Comparison of ENCODE assay signal across 8 mouse cellular contexts in the genomic region with DNA sequence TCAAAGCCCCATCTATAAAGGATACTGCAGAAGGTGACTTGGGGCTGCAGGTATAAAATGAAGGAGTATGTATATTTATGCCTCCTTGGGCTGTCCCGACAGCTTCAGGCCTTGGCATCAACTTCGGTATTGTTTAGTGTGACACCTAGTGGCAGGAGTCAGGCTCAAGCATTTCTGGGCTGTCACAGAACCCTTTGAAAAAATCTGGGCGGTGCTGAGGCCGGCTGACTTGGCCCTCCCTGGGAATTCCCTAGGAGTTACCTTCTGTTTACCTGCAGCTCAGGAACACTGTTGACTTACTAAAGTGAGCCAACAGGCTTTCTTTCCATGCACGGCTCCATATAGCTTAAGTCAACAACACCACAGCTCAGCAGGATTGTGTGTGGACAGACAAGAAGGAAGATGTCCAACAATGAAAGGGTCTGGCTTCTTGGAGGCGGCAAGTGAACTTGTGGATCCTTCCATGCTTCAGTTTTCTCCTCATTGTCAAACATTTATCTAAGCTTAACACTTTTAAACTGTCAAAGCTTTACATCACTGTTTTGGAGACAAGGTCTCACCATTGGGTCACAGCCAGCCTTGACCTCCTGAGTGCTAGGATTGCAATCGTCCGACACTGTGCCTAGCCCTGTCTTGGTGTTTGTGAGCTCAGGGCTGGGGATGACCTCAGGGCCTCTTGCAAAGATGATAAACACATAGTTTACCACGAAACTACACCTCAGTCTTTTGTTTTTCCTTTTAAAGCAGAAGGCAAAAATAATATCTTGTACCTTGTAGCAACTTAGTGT. TPM values are rescaled to one million over a fixed set of nuclear protein-coding genes. Genes with fewer than 3 reads are reported as not detected.
DNase-seq lines count a peak whose midpoint lies in the region; ATAC-seq and TF ChIP-seq lines count a peak whose summit lies in the region.

No protein-coding gene starts in this region.

- ATAC-seq in kidney, embryonic 16.5 days (ENCODE audit: low FRiP score, low TSS enrichment) = no peak
- no peak for ATAC-seq in midbrain, postnatal 0 days (ENCODE audit: low FRiP score)

- peak; percentile 75 for DNase-seq in kidney, adult 18-20 months
- DNase-seq in ES-E14 (ENCODE audit: low read depth, low spot score) = no peak
- peak; percentile 66 for DNase-seq in c-Kit-positive CD71-positive TER-119-positive erythroid progenitor cells, embryonic 14.5 days (ENCODE audit: low spot score)
- DNase-seq in gastrocnemius, adult 2 months = peak; percentile 70
- peak; percentile 58 to 69 for DNase-seq in layer of hippocampus, postnatal 10 days (ENCODE audit: low spot score in 2 of 2)
- peak; percentile 87 for DNase-seq in midbrain, postnatal 0 days (ENCODE audit: low spot score)
- DNase-seq in thymus, adult 2 months = peak; percentile 76

- no peak overlapping the region for H3K4me3 ChIP-seq in kidney, embryonic 16.5 days (ENCODE audit: low read length)
- 0 out of 4 replicates have a peak overlapping the region, but pooled peaks of 1 of the 2 experiments have one; percentile 25 for H3K4me3 ChIP-seq in ES-E14 (ENCODE audit: insufficient read depth in 1 of 2, low read depth in 1 of 2, low read length in 2 of 2, poor library complexity in 1 of 2, severe bottlenecking in 1 of 2)
- H3K4me3 ChIP-seq in gastrocnemius, adult 2 months = no peak overlapping the region
- H3K4me3 ChIP-seq in midbrain, postnatal 0 days (ENCODE audit: low read depth, low read length) = no peak overlapping the region
- no peak overlapping the region for H3K4me3 ChIP-seq in thymus, adult 2 months (ENCODE audit: control insufficient read depth, insufficient read depth, low read length)

- H3K4me2 ChIP-seq in kidney, embryonic 16.5 days (replicated peaks; ENCODE audit: low read depth, low read length) = no peak overlapping the region
- no peak overlapping the region for H3K4me2 ChIP-seq in midbrain, postnatal 0 days (ENCODE audit: low read depth, low read length, poor library complexity, severe bottlenecking)

- H3K36me3 ChIP-seq in kidney, embryonic 16.5 days (ENCODE audit: insufficient read depth, low read length) = peaks cover 7% of the 10 kb centered on the region
- peaks cover 7% of the 10 kb centered on the region for H3K36me3 ChIP-seq in ES-E14 (ENCODE audit: control insufficient read depth, insufficient read depth, low read length, poor library complexity, severe bottlenecking)
- peaks cover 3% of the 10 kb centered on the region for H3K36me3 ChIP-seq in midbrain, postnatal 0 days (ENCODE audit: insufficient read depth, low read length)
- H3K36me3 ChIP-seq in thymus, adult 2 months (ENCODE audit: control insufficient read depth, insufficient read depth, low read length) = peaks cover 10% of the 10 kb centered on the region

- no peak overlapping the region for H3K9ac ChIP-seq in kidney, embryonic 16.5 days (replicated peaks; ENCODE audit: low read length)
- no peak overlapping the region for H3K9ac ChIP-seq in ES-E14 (ENCODE audit: insufficient read depth, low read depth, low read length, poor library complexity, severe bottlenecking)
- no peak overlapping the region for H3K9ac ChIP-seq in midbrain, postnatal 0 days (replicated peaks; ENCODE audit: low read length, poor library complexity, severe bottlenecking)

- peak; percentile 83 for TF ChIP-seq CTCF in gastrocnemius, adult 2 months (IDR thresholded peaks at IDR 0.05)
- peak; percentile 82 for TF ChIP-seq CTCF in midbrain, postnatal 0 days (IDR thresholded peaks at IDR 0.05)
- peak; percentile 26; the same call in 1 of the 2 replicates for TF ChIP-seq CTCF in thymus, adult 2 months (IDR thresholded peaks at IDR 0.05; ENCODE audit: borderline replicate concordance, control insufficient read depth, extremely low read depth, insufficient read depth, low read length, poor library complexity)

- intact Hi-C loops in gastrocnemius, adult 2 months (cut with DNase I) = loop anchor here (5.0 kb wide), 1 partner anchor 118 kb away; no protein-coding TSS in a partner anchor

- H3K4me1 ChIP-seq in kidney, embryonic 16.5 days (ENCODE audit: insufficient read depth, low read length) = peaks cover 22% of the 10 kb centered on the region
- peaks cover 9 to 32% of the 10 kb centered on the region in 2 experiments for H3K4me1 ChIP-seq in ES-E14 (ENCODE audit: control insufficient read depth in 2 of 2, insufficient read depth in 2 of 2, low read length in 2 of 2, poor library complexity in 1 of 2)
- H3K4me1 ChIP-seq in midbrain, postnatal 0 days (ENCODE audit: insufficient read depth, low read length) = peaks cover 4% of the 10 kb centered on the region; the same call in 1 of the 2 replicates
- peaks cover 56% of the 10 kb centered on the region for H3K4me1 ChIP-seq in thymus, adult 2 months (replicated peaks; ENCODE audit: control insufficient read depth, insufficient read depth, low read length)

- no peak overlapping the region for H3K27ac ChIP-seq in kidney, embryonic 16.5 days (ENCODE audit: low read length)
- peak overlapping the region; percentile 74; the same call in 1 of the 2 replicates for H3K27ac ChIP-seq in ES-E14 (ENCODE audit: insufficient read depth, low read depth, low read length, poor library complexity, severe bottlenecking)
- no peak overlapping the region for H3K27ac ChIP-seq in gastrocnemius, adult 2 months
- no peak overlapping the region for H3K27ac ChIP-seq in midbrain, postnatal 0 days (ENCODE audit: low read depth, low read length)
- peak overlapping the region; percentile 80 for H3K27ac ChIP-seq in thymus, adult 2 months (ENCODE audit: control insufficient read depth, insufficient read depth, low read length)

- in situ Hi-C loops in ES-E14 (cut with MboI; ENCODE audit: low sequenced_read_pairs in 2 of 2, unreplicated experiment in 2 of 2) = loop anchor here in 1 of 2 experiments (5.0 kb wide), 1 partner anchor 178 kb away; no protein-coding TSS in a partner anchor

- no peak for TF ChIP-seq POLR2A in thymus, adult 2 months (IDR thresholded peaks at IDR 0.05; ENCODE audit: control insufficient read depth, extremely low read depth, insufficient read depth, low read length, poor library complexity)

- WGBS in kidney, embryonic 16.5 days = 33% methylated on average over 9 of the region's 9 CpGs
- WGBS in midbrain, postnatal 0 days = 37% methylated on average over 9 of the region's 9 CpGs
- 41% methylated on average over 9 of the region's 9 CpGs for WGBS in thymus, adult 2 months

- no peaks in the 10 kb centered on the region for H3K27me3 ChIP-seq in kidney, embryonic 16.5 days (ENCODE audit: insufficient read depth, low read length)
- H3K27me3 ChIP-seq in midbrain, postnatal 0 days (ENCODE audit: insufficient read depth, low read length) = no peaks in the 10 kb centered on the region
- H3K27me3 ChIP-seq in thymus, adult 2 months (ENCODE audit: control insufficient read depth, insufficient read depth, low read length) = no peaks in the 10 kb centered on the region

- H3K9me3 ChIP-seq in kidney, embryonic 16.5 days (ENCODE audit: low read length) = no peaks in the 10 kb centered on the region
- no peaks in the 10 kb centered on the region for H3K9me3 ChIP-seq in ES-E14 (ENCODE audit: control insufficient read depth, insufficient read depth, low read depth, low read length)
- H3K9me3 ChIP-seq in midbrain, postnatal 0 days (ENCODE audit: low read length) = no peaks in the 10 kb centered on the region

TF ChIP-seq in ES-E14, 5 proteins besides CTCF, POLR2A, EP300 and RAD21:
- TF ChIP-seq ZNF384 (IDR thresholded peaks at IDR 0.05; ENCODE audit: low read depth, low read length) = peak; percentile 74
- no peak for TF ChIP-seq MAFK (IDR thresholded peaks at IDR 0.05; ENCODE audit: insufficient read depth, low read depth, low read length)
- TF ChIP-seq CHD2 (IDR thresholded peaks at IDR 0.05; ENCODE audit: low read depth, low read length) = no peak
- TF ChIP-seq ZC3H11A (IDR thresholded peaks at IDR 0.05; ENCODE audit: borderline replicate concordance, low read depth, low read length) = 0 out of 2 replicates have a peak, but pooled peaks have one; percentile 34
TF ChIP-seq in ES-E14: peak in this region for 2.

RNA-seq across cellular contexts. Expression of a gene that starts 2.9 kb away (rescaled TPM):
- 84.8 and 94.7 TPM in 2 replicates for polyA plus RNA-seq in kidney, embryonic 16.5 days (2015; fragmentation: Nextera tagmentation; extraction: Ambion mirVana)
- total RNA-seq in ES-E14 (2012; rRNA removed) = 30.6 and 34.7 TPM in 2 replicates
- 10 to 100 TPM; 26.3 to 66.2 TPM for total RNA-seq in gastrocnemius, adult 2 months (2021)
- 10 to 100 TPM; 34.0 to 43.0 TPM for total RNA-seq in layer of hippocampus, postnatal 10 days (2021)
- total RNA-seq in midbrain, postnatal 0 days (2014; rRNA removed) = 40.8 and 51.4 TPM in 2 replicates
- 74.6 and 77.3 TPM in 2 replicates for polyA plus RNA-seq in midbrain, postnatal 0 days (2015; fragmentation: Nextera tagmentation; extraction: Ambion mirVana)
- 613 and 674 TPM in 2 replicates for polyA plus RNA-seq in thymus, adult 2 months (2012; rRNA removed)

Comparison
In these comparisons a context has a peak if more than half of its experiments do, and no peak if none do; other contexts are left out.
1. H3K27ac ChIP-seq: peak in ES-E14 (single experiment) and thymus, adult 2 months (single experiment); none in kidney, embryonic 16.5 days (single experiment), gastrocnemius, adult 2 months (single experiment) and midbrain, postnatal 0 days (single experiment).
2. CTCF ChIP-seq: peak in every context shown above with its lines; median percentile 83 in gastrocnemius, adult 2 months; 82 in midbrain, postnatal 0 days; 26 in thymus, adult 2 months.